Mouse (Mus musculus): ENCODE data around the gene Akr1e1.
A peak's percentile ranks its signal among the peaks of the same experiment; 100 is the strongest.

GRCm38 (mm10) chr13:4610902-4611301 lies 1.9 kb upstream of the Akr1e1 start:
- no peak for TF ChIP-seq POLR2A (IDR thresholded peaks at IDR 0.05; ENCODE audit: insufficient read depth, low read depth, low read length)
- peak; percentile 63 for TF ChIP-seq CTCF (IDR thresholded peaks at IDR 0.05)
- no peak for TF ChIP-seq EP300 (IDR thresholded peaks at IDR 0.05; ENCODE audit: insufficient read depth, low read depth, low read length)

Data from heart, adult 2 months (tissue).